8 mouse cellular contexts compared by ENCODE assay signal in the genomic region with DNA sequence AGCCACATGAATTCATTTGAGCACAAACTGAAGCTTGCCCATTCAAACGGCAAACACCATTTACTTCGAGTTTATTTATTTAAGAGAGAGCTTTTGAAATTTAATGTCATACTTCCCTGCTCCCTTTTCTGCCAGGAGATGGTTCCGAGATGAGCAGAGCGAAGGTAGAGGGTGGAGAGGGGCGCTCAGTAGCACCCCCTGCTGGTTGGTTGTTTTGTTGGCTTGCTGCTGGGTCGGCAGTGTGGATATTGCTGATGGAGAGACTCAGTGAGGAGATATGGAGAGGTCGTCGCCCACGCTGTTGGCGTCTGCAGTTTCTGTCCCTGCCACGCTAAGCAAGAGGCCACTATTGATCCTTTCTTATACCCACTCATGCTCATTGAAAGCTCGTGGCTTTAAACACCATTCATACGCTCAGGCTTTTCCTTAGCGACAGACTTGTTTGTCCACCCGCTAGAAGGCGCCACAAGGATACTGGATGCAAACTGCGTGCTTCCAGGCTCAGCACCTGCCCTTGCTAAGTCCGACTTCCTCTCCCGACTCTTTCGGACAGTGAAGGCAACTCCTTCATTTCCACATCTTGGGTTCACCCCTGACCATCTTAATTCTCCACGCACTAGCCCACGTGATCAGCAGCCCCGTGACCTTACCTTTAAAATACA.
DNase-seq lines count a peak whose midpoint lies in the region; ATAC-seq and TF ChIP-seq lines count a peak whose summit lies in the region.

No protein-coding gene starts in this region.

- peak overlapping the region; percentile 54; the same call in 1 of the 2 replicates for H3K27ac ChIP-seq in embryonic facial prominence, embryonic 10.5 days (replicated peaks)
- H3K27ac ChIP-seq in limb, embryonic 11.5 days (replicated peaks; ENCODE audit: low read depth, low read length), result no peak overlapping the region
- no peak overlapping the region for H3K27ac ChIP-seq in midbrain, embryonic 12.5 days (replicated peaks)
- H3K27ac ChIP-seq in small intestine, adult 2 months (ENCODE audit: insufficient read depth, low read depth, low read length), result no peak overlapping the region

- no peaks in the 10 kb centered on the region for H3K36me3 ChIP-seq in embryonic facial prominence, embryonic 10.5 days (replicated peaks)
- no peaks in the 10 kb centered on the region for H3K36me3 ChIP-seq in limb, embryonic 11.5 days (ENCODE audit: control insufficient read depth, insufficient read depth, low read length)
- no peaks in the 10 kb centered on the region for H3K36me3 ChIP-seq in midbrain, embryonic 12.5 days
- no peaks in the 10 kb centered on the region for H3K36me3 ChIP-seq in small intestine, adult 2 months (ENCODE audit: control insufficient read depth, insufficient read depth, low read length)

- H3K4me3 ChIP-seq in embryonic facial prominence, embryonic 10.5 days, result peak overlapping the region; percentile 48
- peak overlapping the region; percentile 2; the same call in 1 of the 2 replicates for H3K4me3 ChIP-seq in limb, embryonic 11.5 days (ENCODE audit: low read depth, low read length)
- peak overlapping the region; percentile 16 for H3K4me3 ChIP-seq in midbrain, embryonic 12.5 days
- H3K4me3 ChIP-seq in small intestine, adult 2 months (ENCODE audit: low read depth, low read length), result peak overlapping the region; percentile 36; the same call in 1 of the 2 replicates

- no peak for ATAC-seq in cerebellum, adult (ENCODE audit: insufficient number of reproducible peaks, low FRiP score, low TSS enrichment)
- peak; percentile 59 for ATAC-seq in granulocyte monocyte progenitor cell, adult 5-6 weeks (replicated peaks; ENCODE audit: poor library complexity, severe bottlenecking)
- ATAC-seq in limb, embryonic 11.5 days (ENCODE audit: insufficient number of reproducible peaks, low FRiP score, low TSS enrichment, low read depth), result no peak
- peak; percentile 66 for ATAC-seq in midbrain, embryonic 12.5 days (ENCODE audit: low FRiP score, low read depth)

- no peaks in the 10 kb centered on the region for H3K9me3 ChIP-seq in embryonic facial prominence, embryonic 10.5 days
- H3K9me3 ChIP-seq in limb, embryonic 11.5 days (ENCODE audit: control insufficient read depth, low read length), result no peaks in the 10 kb centered on the region; the same call in 1 of the 2 replicates
- no peaks in the 10 kb centered on the region for H3K9me3 ChIP-seq in midbrain, embryonic 12.5 days

- 5% methylated on average over 23 of the region's 23 CpGs for WGBS in embryonic facial prominence, embryonic 10.5 days
- 4% methylated on average over 23 of the region's 23 CpGs for WGBS in limb, embryonic 11.5 days
- WGBS in midbrain, embryonic 12.5 days, result 4% methylated on average over 23 of the region's 23 CpGs
- WGBS in small intestine, adult 2 months, result 7% methylated on average over 23 of the region's 23 CpGs

- TF ChIP-seq CTCF in small intestine, adult 2 months (IDR thresholded peaks at IDR 0.05; ENCODE audit: extremely low read depth, insufficient read length, insufficient replicate concordance, low read depth, low read length), result peak; percentile 97

- peaks cover 54% of the 10 kb centered on the region for H3K27me3 ChIP-seq in embryonic facial prominence, embryonic 10.5 days (replicated peaks; ENCODE audit: low read depth, poor library complexity, severe bottlenecking)
- peaks cover 3% of the 10 kb centered on the region; the same call in 1 of the 2 replicates for H3K27me3 ChIP-seq in limb, embryonic 11.5 days (ENCODE audit: control insufficient read depth, insufficient read depth, low read length)
- peaks cover 33% of the 10 kb centered on the region for H3K27me3 ChIP-seq in midbrain, embryonic 12.5 days
- peaks cover 5% of the 10 kb centered on the region for H3K27me3 ChIP-seq in small intestine, adult 2 months (ENCODE audit: control insufficient read depth, insufficient read depth, low read length)

- peak overlapping the region; percentile 18 for H3K4me2 ChIP-seq in limb, embryonic 11.5 days (ENCODE audit: low read depth, severe bottlenecking)
- peak overlapping the region; percentile 45 for H3K4me2 ChIP-seq in midbrain, embryonic 12.5 days (replicated peaks)

- H3K9ac ChIP-seq in limb, embryonic 11.5 days (ENCODE audit: low read length), result no peak overlapping the region
- no peak overlapping the region for H3K9ac ChIP-seq in midbrain, embryonic 12.5 days (replicated peaks)

- peaks cover 14% of the 10 kb centered on the region for H3K4me1 ChIP-seq in embryonic facial prominence, embryonic 10.5 days
- H3K4me1 ChIP-seq in limb, embryonic 11.5 days (ENCODE audit: control insufficient read depth, insufficient read depth, low read length), result no peaks in the 10 kb centered on the region
- H3K4me1 ChIP-seq in midbrain, embryonic 12.5 days, result peaks cover 5% of the 10 kb centered on the region
- no peaks in the 10 kb centered on the region for H3K4me1 ChIP-seq in small intestine, adult 2 months (ENCODE audit: control insufficient read depth, insufficient read depth, insufficient read length, low read length)

- peak; percentile 40 for DNase-seq in cerebellum, adult 11 months
- peak; percentile 86 for DNase-seq in embryonic facial prominence, embryonic 10.5 days (ENCODE audit: low spot score)
- peak; percentile 84 for DNase-seq in kidney, adult 18-20 months
- DNase-seq in limb, embryonic 11.5 days (ENCODE audit: low spot score), result peak; percentile 82

- no peak for TF ChIP-seq POLR2A in small intestine, adult 2 months (IDR thresholded peaks at IDR 0.05; ENCODE audit: low read depth, low read length)

Comparison
In these comparisons a context has a peak if more than half of its experiments do, and no peak if none do; other contexts are left out.
1. ATAC-seq: peak in granulocyte monocyte progenitor cell, adult 5-6 weeks (single experiment) and midbrain, embryonic 12.5 days (single experiment); none in cerebellum, adult (single experiment) and limb, embryonic 11.5 days (single experiment).
2. Peak in every context shown above with its lines, with median percentiles within 50 percentile points of each other: DNase-seq and H3K4me3 ChIP-seq.